Mouse (Mus musculus) myocyte (in vitro differentiated cells): Measurements from ENCODE around the gene Kmt2d. TPM values are rescaled to one million over a fixed set of nuclear protein-coding genes. Genes with fewer than 3 reads are reported as not detected.
A peak's percentile ranks its signal among the peaks of the same experiment; 100 is the strongest.
"Not testable (repeated sequence)": the region's sequence is repeated elsewhere in the genome, so short reads cannot be mapped to it uniquely, and the experiment has no call there.

ENCODE experiments used
- H3K27me3 ChIP-seq: one replicate; pipeline ENCODE4 v1.6.1; 2011; ENCODE audit not compliant: control insufficient read depth, insufficient read depth, insufficient read length
- H3K36me3 ChIP-seq: one replicate; pipeline ENCODE4 v1.6.1; 2011; ENCODE audit not compliant: control insufficient read depth, insufficient read depth
- H3K4me2 ChIP-seq: one replicate; pipeline ENCODE4 v1.6.1; 2011; ENCODE audit warnings: low read depth, control low read depth
- H3K4me3 ChIP-seq: one replicate; pipeline ENCODE4 v1.5.1; 2011; ENCODE audit warnings: mild to moderate bottlenecking, control low read depth, moderate library complexity
- H3K79me2 ChIP-seq: one replicate; pipeline ENCODE4 v1.6.1; 2011; ENCODE audit not compliant: control insufficient read depth, insufficient read depth
- H3ac ChIP-seq: one replicate; pipeline ENCODE4 v1.6.1; 2011; ENCODE audit not compliant: control insufficient read depth, insufficient read length
- CEBPB ChIP-seq: IDR thresholded peaks from 2 replicates; pipeline ENCODE4 v1.6.1; 2011; ENCODE audit warnings: mild to moderate bottlenecking, moderate library complexity; ENCODE audit not compliant: poor library complexity, insufficient read depth, severe bottlenecking
- E2F4 ChIP-seq: IDR thresholded peaks from one replicate; pipeline ENCODE4 v1.6.1; 2011; ENCODE audit warnings: mild to moderate bottlenecking, control low read depth, moderate library complexity; ENCODE audit not compliant: insufficient read depth
- MAX ChIP-seq: IDR thresholded peaks from one replicate; pipeline ENCODE4 v1.6.1; 2011; ENCODE audit warnings: low read depth, mild to moderate bottlenecking, control low read depth
- MYOD1 ChIP-seq, 3 experiments: IDR thresholded peaks; one replicate each; pipeline ENCODE4 v1.6.1; 2011; ENCODE audit warnings: control low read depth in 2 of 3, low read depth in 2 of 3, mild to moderate bottlenecking in 2 of 3, moderate library complexity in 1 of 3; ENCODE audit not compliant: insufficient read length in 2 of 3, control insufficient read depth in 1 of 3
- MYOG ChIP-seq, 3 experiments: IDR thresholded peaks; one replicate each; pipeline ENCODE4 v1.6.1; 2011; ENCODE audit warnings: control low read depth in 2 of 3, low read depth in 2 of 3, mild to moderate bottlenecking in 2 of 3; ENCODE audit not compliant: insufficient read length in 2 of 3, control insufficient read depth in 1 of 3, insufficient read depth in 1 of 3
- POLR2A ChIP-seq: IDR thresholded peaks from one replicate; pipeline ENCODE4 v1.6.1; 2011; ENCODE audit warnings: low read depth, mild to moderate bottlenecking, control low read depth, moderate library complexity; ENCODE audit not compliant: insufficient read length
- POLR2AphosphoS2 ChIP-seq: IDR thresholded peaks from one replicate; pipeline ENCODE4 v1.6.1; 2011; ENCODE audit warnings: low read depth, control low read depth; ENCODE audit not compliant: insufficient read length
- REST ChIP-seq: IDR thresholded peaks from one replicate; pipeline ENCODE4 v1.6.1; 2011; ENCODE audit warnings: mild to moderate bottlenecking, control low read depth, moderate library complexity; ENCODE audit not compliant: insufficient read depth, insufficient read length
- SRF ChIP-seq: IDR thresholded peaks from one replicate; pipeline ENCODE4 v1.6.1; 2011; ENCODE audit warnings: low read depth; ENCODE audit not compliant: control insufficient read depth, insufficient read length
- TCF12 ChIP-seq: IDR thresholded peaks from one replicate; pipeline ENCODE4 v1.6.1; 2011; ENCODE audit warnings: mild to moderate bottlenecking, control low read depth; ENCODE audit not compliant: poor library complexity, insufficient read depth, severe bottlenecking
- TCF3 ChIP-seq: IDR thresholded peaks from one replicate; pipeline ENCODE4 v1.6.1; 2011; ENCODE audit warnings: low read depth, control low read depth; ENCODE audit not compliant: insufficient read length
- USF1 ChIP-seq: IDR thresholded peaks from one replicate; pipeline ENCODE4 v1.6.1; 2011; ENCODE audit warnings: low read depth, mild to moderate bottlenecking, control low read depth, moderate library complexity
- polyA plus RNA-seq: library from polyadenylated mRNA; unstranded; fragments of >200 nt; fragmentation: generic; extraction: Trizol; gene quantifications from one replicate; pipeline ENCODE4 v1.2.1, GENCODE M21; 2012; ENCODE audit warnings: missing spikeins

Gene Kmt2d
- polyA plus RNA-seq, result 27.1 TPM

- Histone ChIP-seq H3K4me2 (peak within 1 kb of the TSS; percentile 100), H3K79me2 (peaks cover 50% of the 10 kb centered on the region), H3K27me3 (no peaks in the 10 kb centered on the region), H3K36me3 (no peaks in the 10 kb centered on the region), H3ac (peak within 1 kb of the TSS; percentile 77), H3K4me3 (peak within 1 kb of the TSS; percentile 93)
- TF ChIP-seq SRF, result no peak
- peak in 1 of 3 experiments; percentile 7 for TF ChIP-seq MYOG (IDR thresholded peaks at IDR 0.05; ENCODE audit: control insufficient read depth in 1 of 3, insufficient read depth in 1 of 3, insufficient read length in 2 of 3, low read depth in 2 of 3)
- TF ChIP-seq USF1, result no peak
- peak in 1 of 3 experiments; percentile 1 for TF ChIP-seq MYOD1 (IDR thresholded peaks at IDR 0.05; ENCODE audit: control insufficient read depth in 1 of 3, insufficient read length in 2 of 3, low read depth in 2 of 3)
- TF ChIP-seq TCF12, result no peak
- no peak for TF ChIP-seq CEBPB
- no peak for TF ChIP-seq E2F4
- TF ChIP-seq POLR2A, result peak; percentile 12
- TF ChIP-seq TCF3, result no peak
- no peak for TF ChIP-seq MAX
- TF ChIP-seq REST, result no peak
- TF ChIP-seq POLR2AphosphoS2, result no peak
Observed at GRCm38 (mm10) chr15:98871070-98871915, at the start of gene Kmt2d. TSS of gene Kmt2d (minus strand) at chr15:98871204.

GRCm38 (mm10) chr15:98918499-98918895, 47.5 kb upstream of the Kmt2d start:
- peak overlapping the region; percentile 98 for H3K4me2 ChIP-seq
- peaks cover 27% of the 10 kb centered on the region for H3K79me2 ChIP-seq
- H3K36me3 ChIP-seq, H3K27me3 ChIP-seq: not testable (repeated sequence)
- peak overlapping the region; percentile 53 for H3K4me3 ChIP-seq
- H3ac ChIP-seq, result peak overlapping the region; percentile 49

GRCm38 (mm10) chr15:98917538-98918498, 46.8 kb upstream of the Kmt2d start, which contains the start of gene Lmbr1l:
TSS of gene Lmbr1l (minus strand) at chr15:98918231.
- peaks cover 27% of the 10 kb centered on the region for H3K79me2 ChIP-seq
- TF ChIP-seq USF1 (no peak), TCF3 (peak; percentile 21), POLR2A (peak; percentile 83), MAX (no peak), E2F4 (no peak), CEBPB (no peak), POLR2AphosphoS2 (peak; percentile 91), REST (no peak), TCF12 (no peak), MYOG (IDR thresholded peaks at IDR 0.05; ENCODE audit: control insufficient read depth in 1 of 3, insufficient read depth in 1 of 3, insufficient read length in 2 of 3, low read depth in 2 of 3) (peak in 2 of 3 experiments; percentile 83 to 84), SRF (peak; percentile 75), MYOD1 (IDR thresholded peaks at IDR 0.05; ENCODE audit: control insufficient read depth in 1 of 3, insufficient read length in 2 of 3, low read depth in 2 of 3) (peak in 2 of 3 experiments; percentile 83 to 88)
- no peaks in the 10 kb centered on the region for H3K27me3 ChIP-seq

GRCm38 (mm10) chr15:98917091-98917490, 46.1 kb upstream of the Kmt2d start:
- no peak for TF ChIP-seq POLR2AphosphoS2
- TF ChIP-seq E2F4, result no peak
- TF ChIP-seq MAX, result no peak
- no peak for TF ChIP-seq MYOD1 (IDR thresholded peaks at IDR 0.05; ENCODE audit: control insufficient read depth in 1 of 3, insufficient read length in 2 of 3, low read depth in 2 of 3)
- TF ChIP-seq TCF12, result no peak
- no peak for TF ChIP-seq POLR2A
- TF ChIP-seq SRF, result no peak
- TF ChIP-seq REST, result no peak
- no peak for TF ChIP-seq CEBPB
- Histone ChIP-seq H3K79me2 (peaks cover 27% of the 10 kb centered on the region), H3K4me2 (peak overlapping the region; percentile 85)

More at GRCm38 (mm10) chr15:98917538-98918498, 46.8 kb upstream of the Kmt2d start, which contains the start of gene Lmbr1l:
- peak within 1 kb of the TSS; percentile 53 for H3K4me3 ChIP-seq
- H3ac ChIP-seq, result peak within 1 kb of the TSS; percentile 49
- peaks cover 9% of the 10 kb centered on the region for H3K36me3 ChIP-seq
- H3K4me2 ChIP-seq, result peak within 1 kb of the TSS; percentile 98

More at GRCm38 (mm10) chr15:98917091-98917490, 46.1 kb upstream of the Kmt2d start:
- Histone ChIP-seq H3K36me3 (peaks cover 14% of the 10 kb centered on the region), H3ac (peak overlapping the region; percentile 49), H3K4me3 (peak overlapping the region; percentile 53), H3K27me3 (no peaks in the 10 kb centered on the region)
